Mouse (Mus musculus) urinary bladder, postnatal 4 days (tissue): ENCODE results near the gene Ccna2.

ENCODE experiments used
- DNase-seq, 2 experiments: peaks; one replicate each; pipeline ENCODE4 v3.0.0; 2021 to 2022; ENCODE audit warnings: low spot score in 2 of 2

The Ccna2 gene

DNA sequence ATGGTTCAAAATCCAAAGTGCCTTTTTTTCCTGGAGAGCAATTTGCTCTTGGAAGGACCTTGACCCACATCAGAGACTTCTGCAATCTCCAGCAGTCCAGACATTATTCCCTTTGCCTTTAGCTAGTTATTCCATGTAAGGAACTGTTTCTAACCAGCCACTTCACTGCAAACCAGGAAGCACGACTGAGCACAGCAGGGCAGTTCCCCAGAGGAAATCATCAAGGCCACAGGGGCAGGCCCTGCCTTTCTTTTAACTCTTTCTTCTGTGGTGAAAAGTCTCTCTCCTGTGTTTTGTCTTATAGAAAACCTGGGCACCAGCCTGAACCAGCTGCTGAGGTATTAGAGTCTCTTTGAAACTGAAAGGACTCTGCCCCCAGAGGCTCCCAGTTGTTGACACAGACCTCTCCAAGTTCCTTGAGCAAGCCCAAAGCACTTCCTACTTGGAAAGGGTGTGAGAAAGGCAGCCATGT is 38.7 kb downstream of the Ccna2 start:
- no peak for DNase-seq

DNA sequence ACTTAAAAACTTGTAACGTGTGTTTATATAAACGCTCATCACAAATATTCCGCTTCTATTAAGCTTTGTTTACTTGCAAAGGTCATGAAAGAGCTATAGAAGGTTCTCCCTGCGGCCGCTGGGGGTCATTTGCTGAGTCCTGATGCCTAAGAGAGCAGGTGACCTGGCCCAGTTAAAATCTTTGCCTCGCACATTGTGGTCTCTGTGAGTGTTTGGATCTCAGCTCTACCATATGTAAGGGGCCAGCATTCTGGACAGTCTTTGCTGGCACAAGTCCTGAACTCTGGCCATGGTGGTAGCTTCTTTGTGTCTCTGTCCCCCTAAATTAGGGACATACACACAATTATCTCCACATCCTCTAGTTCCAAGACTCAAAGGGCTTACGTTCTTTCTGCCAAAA is 39.2 kb downstream of the Ccna2 start:
- DNase-seq, result no peak

DNA sequence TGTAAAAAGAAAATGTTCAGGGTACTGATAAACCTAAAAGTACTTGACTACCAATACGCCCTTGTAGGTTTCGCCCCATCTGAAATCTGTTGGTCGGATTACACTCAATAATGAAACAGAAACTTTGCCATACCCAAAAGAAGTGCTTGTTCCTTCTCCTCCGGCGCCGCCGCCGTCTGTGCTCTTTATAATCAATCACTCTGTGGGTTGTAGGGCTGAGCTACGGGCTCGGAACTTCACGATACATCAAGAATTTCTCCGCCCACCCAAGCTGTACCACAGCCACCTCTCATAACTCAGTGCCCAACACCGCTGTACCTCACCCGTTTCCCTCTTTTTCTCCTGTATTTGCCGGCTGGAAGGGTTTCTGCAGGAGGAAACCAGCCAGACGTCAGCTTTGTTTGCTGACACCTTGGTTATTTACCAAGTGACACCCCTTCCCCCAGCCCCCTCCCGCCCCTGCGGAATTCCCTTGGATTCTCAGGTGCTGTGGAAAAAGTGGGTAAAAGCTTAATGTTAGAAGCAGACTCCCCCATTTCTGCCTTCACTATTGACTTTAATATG is 39.9 kb downstream of the Ccna2 start:
- DNase-seq, result no peak

DNA sequence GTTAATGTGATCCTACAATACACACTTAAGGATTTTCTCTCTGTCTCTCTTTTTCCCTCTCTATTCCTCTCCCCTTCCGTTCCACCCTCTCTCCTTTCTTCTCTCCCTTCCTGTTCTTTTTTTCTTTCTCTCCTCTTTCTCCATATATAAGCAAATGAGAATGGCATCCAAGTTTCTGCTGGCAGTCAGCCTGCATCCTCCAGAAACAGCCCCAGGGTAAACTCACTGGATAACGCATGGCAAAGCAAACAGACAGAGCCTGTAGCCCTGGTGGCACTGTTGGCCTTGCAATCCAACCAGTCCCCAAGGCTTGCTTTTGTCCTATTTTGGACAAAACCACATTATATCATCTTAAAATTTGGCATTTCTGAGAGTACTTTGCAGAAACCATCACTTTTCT is 40.7 kb downstream of the Ccna2 start:
- DNase-seq, result no peak

DNA sequence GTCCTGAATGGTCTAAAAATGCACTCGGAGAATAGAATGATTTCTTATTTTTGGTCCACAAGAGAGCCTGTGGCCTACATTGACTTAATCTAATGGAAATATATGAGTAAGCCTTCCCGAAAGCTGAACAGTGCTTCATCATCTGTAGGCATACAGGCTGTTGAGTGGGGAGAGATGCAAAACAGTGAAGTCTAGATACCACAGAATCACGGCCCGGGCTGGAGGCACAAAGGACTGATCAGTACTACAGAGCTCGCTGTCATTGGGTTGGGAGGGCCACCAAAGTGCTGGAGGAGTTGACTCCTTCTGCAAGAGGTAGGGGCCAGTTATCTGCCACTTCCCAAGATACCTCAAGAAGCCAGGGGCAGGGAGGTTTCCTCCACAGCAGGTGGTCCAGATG is 41.2 kb downstream of the Ccna2 start:
- DNase-seq, result no peak

DNA sequence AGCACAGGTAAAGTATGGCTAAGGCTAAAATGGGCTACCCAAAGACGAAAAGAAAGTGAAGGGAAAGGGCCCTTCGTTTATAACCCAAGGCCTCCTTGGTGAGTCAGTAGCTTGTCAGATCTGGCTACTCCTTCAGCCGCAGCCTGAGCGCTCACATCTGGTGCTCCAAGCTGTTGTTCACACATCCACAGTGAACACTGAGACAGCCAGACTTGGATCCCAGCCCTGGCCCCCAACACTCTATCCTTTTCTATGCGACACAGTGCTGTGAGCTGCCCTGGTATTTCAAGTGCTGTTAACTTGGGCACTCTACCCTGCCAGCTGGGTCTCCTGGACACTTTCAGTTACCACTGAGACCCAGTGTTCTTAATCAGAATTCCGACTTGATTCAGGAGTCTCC is 41.6 kb downstream of the Ccna2 start:
- DNase-seq, result no peak

DNA sequence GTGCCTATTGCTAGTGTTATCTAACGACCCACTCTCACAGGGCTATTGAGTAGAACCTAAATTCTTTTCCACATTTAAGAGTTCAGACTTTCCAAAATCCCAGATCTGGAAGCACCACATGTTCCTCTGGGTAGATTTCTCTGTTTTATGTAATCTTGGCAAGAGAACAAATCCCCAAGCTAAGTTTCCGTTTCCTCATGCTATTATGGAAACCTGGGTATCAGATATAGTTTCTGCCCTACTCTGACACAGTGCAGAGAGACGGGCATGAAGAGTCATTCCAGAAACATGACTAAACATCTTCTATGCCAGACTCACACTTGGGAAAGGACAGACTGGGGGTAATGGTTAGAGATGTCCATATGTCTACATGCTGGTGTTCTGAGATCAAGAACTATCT is 47.5 kb downstream of the Ccna2 start:
- DNase-seq, result no peak

DNA sequence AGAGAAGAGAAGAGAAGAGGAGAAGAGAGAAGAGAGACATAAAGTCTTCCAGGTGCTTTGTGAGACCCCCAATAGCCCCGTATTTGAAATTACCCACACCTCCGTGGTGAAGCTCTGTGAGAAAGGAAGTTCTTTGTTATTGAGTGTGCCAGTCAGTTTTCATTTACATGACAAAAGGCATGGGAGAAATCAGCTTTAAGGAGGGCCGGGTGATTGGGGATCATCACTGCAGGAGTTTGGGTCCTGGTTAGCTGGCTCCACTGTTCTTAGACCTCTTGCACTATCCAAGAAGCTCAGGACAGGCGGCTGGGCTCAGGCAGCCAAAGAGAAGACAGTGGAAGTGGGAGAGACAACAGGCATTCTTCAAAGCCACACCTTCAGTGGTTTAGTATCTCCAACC is 49.8 kb downstream of the Ccna2 start:
- no peak for DNase-seq

DNA sequence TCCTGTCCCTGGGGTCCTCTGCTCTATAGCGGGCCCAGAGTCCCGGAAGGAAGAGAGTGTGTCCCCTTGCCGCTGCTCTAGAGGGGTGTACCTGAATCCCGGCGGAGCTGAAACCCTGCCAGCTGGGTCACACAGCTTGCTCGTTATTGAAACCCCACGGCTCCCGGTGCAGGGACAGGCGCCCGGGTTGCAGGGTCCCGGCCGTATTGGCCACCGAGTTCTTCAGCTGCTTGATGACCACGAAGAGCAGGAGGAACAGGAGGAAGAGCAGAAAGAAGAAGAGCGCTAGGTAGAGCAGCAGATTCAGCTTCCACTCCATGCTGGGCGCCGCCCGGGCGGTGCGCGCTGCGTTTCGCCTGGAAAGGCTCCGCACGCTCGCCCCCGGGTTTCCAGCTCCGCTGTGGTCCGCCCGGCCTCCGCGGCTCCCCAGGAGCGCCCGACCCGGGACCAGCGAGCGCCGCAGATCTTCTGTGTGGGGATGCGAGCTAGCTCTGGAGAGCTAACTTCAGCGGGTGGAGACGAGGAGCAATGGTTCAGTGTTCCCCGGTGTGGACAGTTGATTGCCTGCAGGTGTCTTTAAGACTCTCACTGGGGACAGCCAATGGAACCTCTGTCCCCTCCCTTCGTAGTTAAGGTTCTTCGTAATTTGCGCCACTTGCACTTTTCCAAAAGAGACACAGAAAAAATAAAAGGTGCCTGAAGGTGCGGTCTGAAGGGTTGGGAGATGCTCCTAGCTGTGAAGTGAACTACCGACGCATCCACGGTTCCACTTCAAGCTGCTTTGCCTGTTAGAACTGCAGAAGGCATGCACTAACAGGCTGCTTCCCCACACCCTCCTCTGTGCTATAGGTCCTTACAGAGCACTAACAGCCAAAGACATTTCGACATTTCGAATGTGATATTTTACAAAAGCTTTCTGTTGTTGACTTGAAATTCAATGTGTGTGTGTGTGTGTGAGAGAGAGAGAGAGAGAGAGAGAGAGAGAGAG is 50.6 kb downstream of the Ccna2 start, which contains the start of gene Gm11549:
Gene Gm11549 (minus strand): TSS at position 741 of the 988 bp plus-strand sequence.
- DNase-seq, result no peak

DNA sequence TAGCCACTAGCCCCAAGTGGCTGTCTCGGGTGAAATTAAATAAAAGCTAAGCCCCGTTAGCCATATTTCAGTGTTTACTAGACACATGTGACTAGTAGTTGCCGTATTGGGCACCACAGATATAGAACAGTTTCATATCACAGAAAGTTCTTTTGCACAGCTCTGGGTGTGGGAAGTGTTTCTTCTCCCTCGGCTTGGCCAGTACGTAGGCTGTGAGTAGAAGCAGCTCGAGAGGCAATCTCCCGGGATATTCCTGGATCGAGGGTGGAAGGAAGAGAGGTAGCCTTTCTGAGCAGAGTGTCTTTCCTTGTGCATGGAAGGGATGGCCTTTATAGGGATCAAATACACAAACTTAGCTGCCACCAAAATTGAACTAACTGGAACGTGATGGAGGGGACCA is 55.8 kb downstream of the Ccna2 start:
- no peak for DNase-seq
